Mouse (Mus musculus) hematopoietic multipotent progenitor cell, adult 10-12 weeks (in vitro differentiated cells): ENCODE results near the gene Clca2. TPM values are rescaled to one million over a fixed set of nuclear protein-coding genes. Genes with fewer than 3 reads are reported as not detected.

Experiments
- polyA plus RNA-seq: library from polyadenylated mRNA; stranded (reverse); fragments of >175 nt; gene quantifications from 2 replicates; pipeline ENCODE4 v1.2.3, GENCODE M21; 2012; ENCODE audit warnings: low replicate concordance

The Clca2 gene
- 0.08 TPM in 1 of 2 replicates, not detected in the other for polyA plus RNA-seq

GRCm38 (mm10) chr3:145099291-145099690 is at the start of gene Clca2:
Gene Clca2 (minus strand): TSS chr3:145099443.

GRCm38 (mm10) chr3:145118254-145119001 is 19.2 kb upstream of the Clca2 start, which contains the start of gene Odf2l:
Gene Odf2l (plus strand): TSS chr3:145118588.

GRCm38 (mm10) chr3:145032676-145033075 is 66.6 kb downstream of the Clca2 start, which contains the start of gene Clca1:
Gene Clca1 (minus strand): TSS chr3:145032776.

Other genes starting within 250 kb of the Clca2 start
- gene Clca4b, start 166.9 kb downstream of the Clca2 start, polyA plus RNA-seq: not detected in 2 replicates
- not detected in 2 replicates for gene Clca4a, start 124.4 kb downstream of the Clca2 start, polyA plus RNA-seq
- gene Clca1, start 66.7 kb downstream of the Clca2 start, polyA plus RNA-seq: not detected in 2 replicates
- gene Odf2l, start 19.1 kb upstream of the Clca2 start, polyA plus RNA-seq: 0.87 and 2.5 TPM in 2 replicates
- 0.03 and 0.14 TPM in 2 replicates for gene Col24a1, start 193.0 kb upstream of the Clca2 start, polyA plus RNA-seq